Mouse (Mus musculus) spleen, postnatal 14 days (tissue): ENCODE measurements around the gene Lsamp.

ENCODE experiments used
- DNase-seq, 2 experiments: peaks; one replicate each; pipeline ENCODE4 v3.0.0; 2021 to 2022; ENCODE audit warnings: low spot score in 2 of 2

Gene Lsamp

DNA sequence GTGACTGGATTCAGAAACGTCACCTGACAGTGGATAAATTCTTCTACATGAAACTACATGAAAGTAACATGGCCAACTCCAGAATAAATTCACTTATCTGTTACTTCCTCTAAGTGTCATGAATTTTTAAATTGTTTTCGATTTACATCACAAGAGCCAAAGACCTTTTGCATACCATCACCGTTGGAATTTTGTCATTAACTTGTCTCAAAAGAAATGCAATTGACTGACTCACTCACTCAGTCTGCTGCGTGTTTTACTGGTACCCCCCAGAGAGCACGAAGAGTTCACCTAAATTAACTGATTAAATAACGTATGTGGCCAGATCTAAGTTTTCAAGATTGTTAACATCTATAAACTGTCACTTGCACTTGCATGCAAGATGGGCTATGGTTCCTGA, 672.7 kb downstream of the Lsamp start:
- no peak for DNase-seq

DNA sequence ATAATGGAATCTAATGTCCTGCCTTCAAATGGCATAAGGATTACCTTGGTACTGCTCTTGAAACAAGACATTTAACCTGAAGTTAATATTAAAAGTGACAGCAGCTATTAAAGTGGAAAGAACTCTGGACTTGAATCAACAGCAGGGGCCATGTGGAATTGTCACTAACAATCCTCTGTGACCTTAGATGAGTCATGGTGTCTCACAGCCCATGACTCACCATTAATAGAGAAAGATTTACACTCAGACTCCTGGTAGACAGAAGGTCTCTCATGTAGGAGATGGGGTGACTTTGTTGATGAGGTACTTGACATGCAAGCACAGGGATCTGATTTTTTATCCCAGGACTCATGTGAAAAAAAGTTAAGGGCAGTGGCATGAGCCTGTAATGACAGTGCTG, 701.4 kb downstream of the Lsamp start:
- DNase-seq: no peak

DNA sequence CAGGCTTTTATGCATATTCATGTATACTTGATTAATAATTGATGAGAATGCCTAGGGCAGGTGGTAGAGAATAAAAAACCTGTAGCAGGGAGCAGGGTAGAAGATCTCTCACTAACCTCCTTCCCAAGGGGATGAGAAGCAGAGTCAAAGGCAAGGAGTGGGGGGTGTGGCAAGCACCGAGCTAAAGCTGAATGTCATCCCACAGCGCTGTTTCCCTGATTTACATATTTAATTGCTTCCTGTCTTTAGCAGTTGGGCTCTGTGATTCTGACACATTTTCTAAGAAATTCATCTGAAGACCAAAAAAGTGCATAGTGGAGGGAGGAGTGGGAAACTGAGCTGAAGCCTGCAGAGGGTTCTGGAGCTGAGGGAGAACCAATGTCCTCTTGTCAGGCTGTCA, 708.1 kb downstream of the Lsamp start:
- DNase-seq: no peak

DNA sequence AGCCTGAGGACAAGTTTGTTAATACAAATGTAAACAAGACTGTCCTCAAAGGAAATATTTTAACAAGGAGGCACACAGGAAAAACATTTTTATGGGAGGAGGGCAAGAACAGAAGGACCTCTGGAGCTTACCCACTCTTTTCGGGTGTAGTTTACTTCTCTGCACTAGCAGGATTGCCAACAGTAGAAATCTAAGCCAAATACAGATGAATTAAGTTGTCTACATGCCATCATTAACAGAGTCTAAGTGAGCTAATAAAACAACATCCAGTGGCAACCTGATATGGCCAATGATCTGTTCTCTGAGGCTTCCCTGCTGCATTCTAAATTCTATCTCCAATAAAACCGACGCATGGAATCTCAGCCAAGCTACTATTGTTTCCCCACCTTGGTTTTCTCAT, 713.1 kb downstream of the Lsamp start:
- DNase-seq: no peak

DNA sequence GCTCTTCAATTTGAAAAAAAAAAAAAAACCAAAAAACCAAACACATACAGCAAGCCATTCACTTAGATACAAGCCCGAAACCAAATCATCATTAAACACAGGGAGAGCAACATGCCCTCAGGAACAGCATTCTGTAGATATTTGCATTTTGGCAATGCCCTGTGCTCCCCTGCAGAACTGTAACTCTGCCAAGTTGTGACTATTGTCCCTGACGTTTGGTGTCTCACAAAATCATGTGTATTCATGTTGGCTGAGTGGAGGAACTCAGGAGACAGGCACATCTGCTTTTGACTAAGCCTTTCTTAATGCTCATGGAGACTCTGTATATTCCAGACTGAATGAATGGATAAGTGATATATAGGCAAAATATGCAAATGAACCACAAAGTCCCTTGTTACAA, 724.4 kb downstream of the Lsamp start:
- DNase-seq: no peak

DNA sequence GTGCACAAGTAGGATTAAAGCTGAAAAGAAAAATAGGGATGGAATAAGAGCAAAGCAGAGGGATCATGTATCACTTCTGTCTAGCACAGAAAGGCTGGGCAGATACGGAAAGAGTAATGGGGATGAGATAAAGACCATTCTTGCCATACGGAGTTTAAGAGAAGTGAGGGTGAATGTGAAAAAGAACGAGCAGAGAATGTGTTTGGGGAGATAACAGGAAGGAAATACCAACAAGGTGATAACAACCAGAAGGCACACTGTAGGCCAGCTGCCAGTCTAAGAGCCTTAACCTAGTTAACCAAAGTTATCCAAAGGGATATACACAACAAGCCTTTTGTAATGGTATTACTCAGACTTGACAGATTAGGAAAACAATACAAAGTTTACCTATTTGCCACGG, 725.4 kb downstream of the Lsamp start:
- no peak for DNase-seq

DNA sequence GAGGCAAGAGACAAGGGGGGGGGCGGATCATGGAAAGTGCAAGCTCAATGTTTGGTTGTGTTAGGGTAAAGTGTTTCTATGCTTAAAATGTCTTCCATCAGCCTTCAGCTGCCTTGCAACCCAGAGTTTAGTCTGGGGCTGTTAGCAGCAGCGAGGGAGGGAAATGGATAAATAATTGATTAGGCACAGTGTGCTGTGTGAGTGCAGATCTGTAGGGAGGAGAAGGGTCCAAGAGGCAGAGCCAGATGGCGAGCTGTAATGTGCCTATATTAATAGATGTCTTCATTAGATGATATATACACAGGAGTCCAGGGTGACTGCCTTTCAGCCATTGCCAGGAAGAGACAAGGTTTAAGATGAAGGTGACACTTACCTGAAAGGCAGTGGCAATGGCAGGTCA, 725.9 kb downstream of the Lsamp start:
- no peak for DNase-seq

DNA sequence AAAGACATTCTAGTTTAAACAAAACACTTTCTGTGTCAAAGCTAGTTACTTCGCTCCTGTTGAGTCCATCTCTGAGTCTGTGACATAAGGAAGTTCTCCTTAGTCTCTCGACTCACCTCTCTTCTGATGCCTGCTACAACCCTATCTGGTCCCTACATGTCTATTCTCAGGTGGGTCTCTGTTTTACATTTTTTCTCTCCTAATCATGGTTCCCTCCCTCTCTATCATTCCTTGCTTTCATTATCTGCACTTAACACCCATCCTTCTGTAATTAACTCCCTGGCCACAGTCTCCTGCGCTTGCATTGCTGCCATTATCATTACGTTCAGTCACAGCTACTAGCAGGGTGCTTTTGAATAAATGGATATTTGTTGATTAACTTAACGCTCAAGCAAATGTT, 726.3 kb downstream of the Lsamp start:
- DNase-seq: no peak

DNA sequence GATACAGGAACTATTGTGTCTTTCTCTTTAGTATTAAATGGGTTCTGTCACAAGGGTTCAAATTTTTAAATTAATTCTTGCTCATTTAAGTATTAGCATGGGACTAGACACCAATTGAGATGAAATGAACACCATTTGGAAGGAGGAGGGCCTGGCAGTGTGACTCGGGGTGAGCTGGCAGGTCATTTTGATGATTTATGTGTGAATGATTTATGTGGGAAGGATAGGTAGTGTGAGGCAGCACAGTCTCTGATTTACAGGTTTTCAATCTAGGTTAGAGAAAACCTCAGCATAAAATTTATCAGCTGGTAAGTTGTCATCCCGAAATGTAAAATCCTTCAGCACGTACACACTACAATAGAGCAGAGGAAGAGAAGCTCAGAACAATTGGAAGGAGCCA, 729.6 kb downstream of the Lsamp start:
- DNase-seq: no peak

DNA sequence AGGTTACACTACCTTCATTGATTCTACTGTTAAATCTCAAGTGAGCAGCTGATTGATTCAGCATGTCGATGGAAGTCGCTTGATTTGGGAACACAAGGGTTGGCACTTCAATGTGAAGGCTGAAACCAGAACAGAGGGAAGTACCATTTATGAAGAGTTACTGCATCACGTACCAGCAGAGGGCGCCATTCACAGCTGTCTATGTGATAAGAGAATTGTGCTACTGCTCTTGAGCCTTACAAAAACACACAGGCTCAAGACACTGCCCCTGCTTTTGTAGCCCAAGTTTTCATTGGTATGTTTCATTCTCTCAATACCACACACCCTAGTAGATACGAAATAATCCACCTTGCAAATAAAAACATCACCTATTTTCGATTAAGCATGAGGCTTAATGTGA, 754.9 kb downstream of the Lsamp start:
- no peak for DNase-seq

DNA sequence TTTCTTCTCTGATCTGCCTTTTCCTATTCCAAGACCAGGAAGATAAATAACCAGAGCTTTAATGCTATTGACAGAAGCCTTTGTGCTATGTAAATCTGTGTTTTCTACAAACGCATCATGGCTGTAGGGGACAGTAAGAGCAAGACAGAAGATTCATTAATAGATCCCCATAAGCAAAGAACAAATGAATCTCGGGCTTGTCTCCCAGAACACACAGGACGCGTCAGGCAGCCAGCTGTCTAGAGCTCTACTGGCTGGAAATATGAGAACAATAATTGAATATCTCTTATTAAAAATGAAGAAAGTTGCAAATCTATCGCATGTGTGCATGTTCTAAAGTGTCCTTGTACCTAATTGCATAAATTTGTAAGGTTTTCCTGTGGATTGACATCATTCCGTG, 755.6 kb downstream of the Lsamp start:
- DNase-seq: no peak

DNA sequence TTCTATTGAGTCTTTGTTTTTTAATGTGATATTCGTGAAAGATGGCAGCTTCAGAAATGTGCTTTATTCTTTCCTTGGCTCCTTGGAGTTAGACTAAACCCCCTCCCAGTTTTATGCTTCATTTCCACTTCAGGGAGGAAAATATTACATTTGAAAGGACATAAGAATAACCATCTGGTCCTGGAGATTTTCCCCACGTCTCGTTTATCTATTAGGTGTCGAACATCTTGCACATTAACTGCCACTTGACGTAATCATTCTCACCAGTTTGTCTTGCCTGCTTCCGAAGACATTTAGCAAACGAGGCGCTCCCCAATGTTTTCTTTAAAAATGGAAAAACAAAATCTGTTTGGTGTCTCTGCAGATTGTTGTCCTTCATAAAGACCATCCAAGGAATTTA, 756.1 kb downstream of the Lsamp start:
- no peak for DNase-seq

DNA sequence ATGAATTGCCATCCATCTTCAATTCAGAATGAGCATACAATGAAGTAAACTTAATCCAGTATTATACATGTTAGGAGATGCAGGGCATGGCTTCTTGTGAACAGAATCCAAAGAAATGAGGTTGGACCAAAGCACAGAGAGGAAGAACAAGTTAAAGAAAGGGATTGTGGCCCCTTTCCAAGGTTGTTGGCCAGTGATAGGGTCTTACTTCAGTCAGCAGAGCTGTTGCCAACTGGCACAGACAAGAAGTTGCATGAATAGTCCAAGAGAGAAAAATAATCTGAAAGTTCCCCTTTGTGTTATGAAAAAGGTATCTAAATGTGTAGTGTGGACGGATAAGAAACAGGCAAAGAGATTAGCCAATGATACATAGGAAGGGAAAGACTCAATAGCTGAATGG, 843.0 kb downstream of the Lsamp start:
- no peak for DNase-seq

DNA sequence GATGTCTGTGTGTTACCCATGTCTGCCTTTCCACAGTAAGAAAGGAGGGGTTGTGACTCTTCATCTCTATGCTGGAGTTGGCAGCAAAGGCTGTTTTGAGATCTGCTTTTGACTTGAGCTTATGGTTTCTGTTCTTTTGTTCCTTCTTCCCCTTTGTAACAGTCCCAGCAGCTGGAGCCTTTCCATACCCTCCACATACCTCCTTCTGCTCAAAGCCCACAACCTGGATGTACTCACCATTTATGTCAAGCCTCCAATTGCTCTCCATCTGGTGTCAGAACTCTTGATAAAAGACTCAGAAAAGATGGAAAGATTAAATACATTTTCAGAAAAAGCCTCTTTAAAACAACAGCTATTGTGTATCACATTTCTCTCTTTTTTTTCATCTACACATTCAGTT, 847.4 kb downstream of the Lsamp start:
- no peak for DNase-seq

DNA sequence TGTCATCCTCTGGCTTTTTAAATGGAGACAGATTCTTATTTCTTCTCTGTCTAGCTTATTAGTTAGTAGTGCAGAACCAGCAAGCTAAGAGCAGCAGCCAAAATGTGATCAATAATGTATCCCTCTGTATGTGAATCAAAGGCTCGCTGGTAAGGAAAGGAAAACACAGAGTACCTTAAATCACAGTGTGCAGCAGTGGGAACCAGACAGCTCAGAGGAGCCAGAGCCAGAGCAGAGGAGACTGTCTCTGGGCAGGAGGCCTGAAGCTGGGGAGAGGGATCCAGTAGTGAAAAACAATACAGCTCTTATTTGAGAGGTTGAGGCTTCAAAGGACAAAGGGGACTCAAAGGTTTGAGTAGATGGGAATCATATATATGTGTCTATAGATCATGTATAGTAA, 857.6 kb downstream of the Lsamp start:
- DNase-seq: no peak

DNA sequence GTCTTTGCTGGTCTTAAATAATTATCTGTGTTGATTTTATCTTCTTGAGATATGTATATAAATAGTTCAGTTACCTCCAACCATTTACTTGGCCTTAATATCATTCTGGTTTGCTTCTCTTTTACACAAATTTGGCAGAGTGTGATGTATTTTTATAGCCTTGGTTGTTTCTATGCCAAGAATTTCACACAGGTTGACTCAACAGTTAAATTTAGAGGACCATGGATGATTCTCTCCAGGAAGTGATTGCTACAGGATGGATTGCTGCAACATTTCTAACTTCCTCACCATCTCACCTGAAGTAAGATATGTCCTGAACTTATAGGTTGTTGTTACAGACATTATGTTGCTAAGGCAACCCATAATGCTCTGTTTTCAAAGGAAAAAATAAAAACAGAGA, 882.6 kb downstream of the Lsamp start:
- no peak for DNase-seq

DNA sequence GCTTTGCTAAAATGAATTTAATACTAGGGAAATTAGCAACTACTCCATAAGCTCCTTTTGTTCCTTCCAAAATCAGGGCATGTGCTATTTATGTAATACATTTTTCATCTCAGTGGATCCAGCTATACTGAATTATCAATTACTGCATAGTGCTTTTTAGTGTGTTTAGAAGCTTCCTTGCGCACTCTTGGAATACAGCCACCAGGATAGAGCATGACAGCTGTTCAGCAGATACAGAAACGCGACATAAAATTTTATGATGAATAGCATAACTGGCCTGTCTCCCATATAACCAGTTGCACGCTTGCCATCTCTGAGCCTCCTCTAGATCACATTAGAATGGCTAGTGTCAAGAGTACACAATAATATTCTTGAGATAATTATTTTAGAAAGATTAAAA, 894.1 kb downstream of the Lsamp start:
- DNase-seq: no peak

DNA sequence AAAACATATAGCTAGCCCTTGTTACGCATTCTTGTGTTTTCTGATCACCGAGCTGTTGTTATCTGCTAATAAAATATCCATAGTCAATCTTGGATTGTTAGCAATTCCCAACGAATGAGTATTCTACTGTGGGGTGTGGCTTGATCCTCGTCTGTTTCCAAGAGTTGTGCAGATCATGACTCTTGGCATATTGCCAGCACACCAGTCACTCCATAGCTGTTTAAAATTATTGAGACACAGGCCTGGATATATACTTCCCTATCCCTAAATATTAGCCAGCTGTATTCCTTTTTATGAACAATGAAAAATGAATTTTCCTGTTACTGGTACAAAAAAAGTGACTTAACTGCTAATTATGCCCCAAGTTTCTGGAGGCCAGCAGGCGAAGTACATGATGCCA, 897.8 kb downstream of the Lsamp start:
- DNase-seq: no peak

DNA sequence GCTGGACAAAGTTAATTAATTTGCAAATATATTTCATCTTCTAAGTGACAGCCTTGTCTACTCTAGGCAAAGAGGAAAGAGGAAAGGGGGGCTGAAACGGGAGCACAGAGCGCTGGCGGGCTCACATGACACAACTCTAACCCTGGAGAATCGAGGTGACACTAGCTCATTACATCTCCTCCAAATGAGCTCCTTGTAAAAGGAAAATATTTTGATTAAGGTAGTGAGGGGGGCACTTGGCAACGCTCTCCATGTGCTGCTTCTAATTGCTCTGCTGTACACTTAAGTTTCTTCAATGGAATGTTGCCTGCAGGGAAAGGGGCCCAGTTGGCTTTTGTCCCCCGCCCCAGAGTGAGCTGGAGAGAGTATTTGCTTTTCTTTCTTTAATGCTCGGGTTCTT, 907.2 kb downstream of the Lsamp start:
- DNase-seq: no peak

DNA sequence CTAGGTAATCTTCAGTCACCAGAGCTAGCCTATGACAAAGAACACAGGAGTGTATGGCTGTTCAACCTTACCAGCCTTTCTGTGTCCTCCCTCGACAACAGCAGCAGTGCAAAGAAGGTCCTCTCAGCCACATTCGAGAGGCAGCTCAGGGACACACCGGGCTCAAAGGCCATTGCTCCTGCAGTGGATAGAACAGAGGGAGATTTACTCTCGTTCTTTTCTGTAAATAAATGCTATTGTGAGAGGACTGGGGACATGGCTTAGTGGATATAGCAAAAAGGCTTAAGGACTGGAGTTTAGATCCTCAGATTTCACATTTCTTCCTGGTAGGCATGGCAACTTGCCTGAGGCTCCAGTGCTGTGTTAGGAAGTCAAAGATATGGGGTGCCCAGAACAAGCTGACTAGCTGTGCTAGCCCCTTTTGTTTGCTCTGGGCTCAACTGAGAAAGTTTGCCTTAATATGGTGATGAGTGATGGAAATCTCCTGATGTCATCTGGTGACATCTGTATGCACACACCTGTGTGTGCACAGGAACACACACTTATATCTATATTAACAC, 913.7 kb downstream of the Lsamp start:
- DNase-seq: no peak

DNA sequence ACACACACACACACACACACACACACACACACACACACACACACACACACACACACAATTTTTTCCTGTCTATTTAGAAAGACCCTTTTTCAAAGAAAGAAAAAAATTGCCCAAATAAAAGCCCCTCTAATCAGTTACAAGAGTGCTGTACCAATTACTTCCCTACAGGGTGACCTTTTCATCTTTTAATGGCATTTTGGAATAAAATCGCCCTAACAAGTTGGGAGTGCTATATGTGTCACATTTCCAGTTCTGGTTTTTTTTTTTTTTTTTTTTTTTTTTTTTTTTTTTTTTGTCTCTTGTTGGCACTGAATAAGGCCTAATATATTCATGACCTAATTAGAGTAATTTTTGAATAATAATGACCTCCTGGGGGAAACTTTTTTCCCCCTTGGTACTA, 923.7 kb downstream of the Lsamp start:
- DNase-seq: no peak

DNA sequence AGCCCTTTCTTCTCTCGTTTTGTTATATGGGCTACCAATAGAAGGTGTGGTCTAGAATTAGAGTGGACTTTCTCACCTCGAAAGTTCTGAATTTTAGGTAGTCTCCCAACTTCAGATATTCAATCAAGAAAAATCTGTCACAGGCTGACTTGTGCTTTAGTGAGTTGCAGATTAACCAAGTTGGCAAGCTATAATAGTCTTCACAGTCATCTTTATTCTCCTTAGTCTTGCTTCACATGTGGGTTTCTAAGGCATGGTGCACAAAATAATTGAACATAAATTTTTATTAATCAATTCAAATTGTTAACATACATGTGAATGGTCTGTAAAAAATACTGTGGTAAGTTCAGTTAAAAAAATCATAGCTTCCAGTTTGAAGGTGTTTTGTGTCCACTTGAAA, 930.0 kb downstream of the Lsamp start:
- DNase-seq: no peak

DNA sequence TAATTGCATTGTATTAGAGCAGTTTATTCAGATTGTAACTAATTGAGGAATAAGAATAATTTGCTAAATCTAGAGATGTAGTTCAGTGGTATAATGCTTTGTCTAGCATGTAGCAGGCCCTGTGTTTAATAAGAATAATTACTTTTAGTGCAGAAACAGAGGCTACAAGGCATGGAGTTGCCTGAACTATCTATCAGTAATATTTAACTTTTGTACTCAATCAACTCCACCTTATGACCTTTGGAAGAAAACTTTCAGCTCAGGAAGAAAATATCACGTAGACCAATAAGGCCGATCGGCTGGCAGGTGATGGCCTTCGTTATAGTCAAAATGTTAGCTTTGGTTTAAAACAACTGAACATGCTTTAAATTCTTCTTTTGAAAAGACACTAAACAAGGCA, 946.4 kb downstream of the Lsamp start:
- no peak for DNase-seq

DNA sequence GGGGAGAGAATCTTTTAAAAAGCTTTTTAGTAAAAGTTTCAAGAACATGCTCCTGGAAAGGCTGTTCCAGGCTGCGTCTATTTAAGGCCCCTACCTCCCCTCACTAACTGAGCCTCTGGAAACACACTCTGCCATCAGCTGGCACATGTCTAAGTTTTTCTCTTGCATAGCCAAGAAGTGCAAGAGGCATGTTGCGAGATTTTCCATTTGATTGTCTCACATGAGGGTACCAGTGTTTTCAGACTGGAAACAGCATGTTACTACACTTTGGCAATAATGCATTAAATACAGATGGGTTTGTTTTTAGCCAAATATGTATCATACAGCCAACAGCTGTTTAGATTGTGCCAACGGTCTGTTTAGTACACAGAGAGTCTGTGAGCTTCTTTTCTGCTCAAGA, 958.1 kb downstream of the Lsamp start:
- DNase-seq: no peak

DNA sequence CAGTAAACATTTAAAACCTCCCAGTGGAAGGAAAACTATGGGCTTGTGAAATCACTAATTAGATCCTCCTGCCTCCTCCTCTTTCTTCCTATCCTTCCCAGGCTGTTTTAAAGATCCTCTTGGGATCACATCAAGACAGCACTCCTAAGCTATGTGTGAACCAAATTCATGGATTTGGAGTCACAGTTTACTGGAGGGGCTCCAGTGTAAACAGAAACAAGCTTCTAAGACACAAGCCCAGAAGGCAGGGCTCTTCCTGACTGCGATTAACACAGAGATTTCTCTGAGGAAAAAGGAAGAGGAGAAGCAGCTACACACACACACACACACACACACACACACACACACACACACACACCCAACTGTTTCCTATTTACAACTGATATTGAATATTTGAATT, 961.7 kb downstream of the Lsamp start:
- no peak for DNase-seq
